Mouse (Mus musculus): Measurements from ENCODE around the gene Neurl2. TPM values are rescaled to one million over a fixed set of nuclear protein-coding genes. Genes with fewer than 3 reads are reported as not detected.
A peak's percentile ranks its signal among the peaks of the same experiment; 100 is the strongest.

The Neurl2 gene
- total RNA-seq, 2 experiments from 2014 or later, result 44.8 to 49.4 TPM

GRCm38 (mm10) chr2:164793236-164793635 lies 40.0 kb downstream of the Neurl2 start:
- peak; percentile 52 for DNase-seq
- intact Hi-C loops (cut with DNase I; ENCODE audit: low total_unique reads), result no loop called here

- intact Hi-C loops (cut with DNase I; ENCODE audit: low total_unique reads), result no loop called here
- DNase-seq, result no peak
These were observed 40.7 kb downstream of the Neurl2 start for GRCm38 (mm10) chr2:164792400-164793190.

GRCm38 (mm10) chr2:164791841-164792261 lies 41.4 kb downstream of the Neurl2 start:
- intact Hi-C loops (cut with DNase I; ENCODE audit: low total_unique reads), result no loop called here
- no peak for DNase-seq

- intact Hi-C loops (cut with DNase I; ENCODE audit: low total_unique reads), result no loop called here
- no peak for DNase-seq
These were observed 42.8 kb downstream of the Neurl2 start for GRCm38 (mm10) chr2:164790451-164790850.

GRCm38 (mm10) chr2:164788411-164788810 lies 44.8 kb downstream of the Neurl2 start:
- DNase-seq, result no peak
- intact Hi-C loops (cut with DNase I; ENCODE audit: low total_unique reads), result no loop called here

- DNase-seq, result no peak
- intact Hi-C loops (cut with DNase I; ENCODE audit: low total_unique reads), result no loop called here
These were observed 45.5 kb downstream of the Neurl2 start for GRCm38 (mm10) chr2:164787779-164788178.

- no peak for DNase-seq
- intact Hi-C loops (cut with DNase I; ENCODE audit: low total_unique reads), result no loop called here
These were observed 46.2 kb downstream of the Neurl2 start for GRCm38 (mm10) chr2:164787032-164787431.

- no peak for DNase-seq
- intact Hi-C loops (cut with DNase I; ENCODE audit: low total_unique reads), result no loop called here
These were observed 46.8 kb downstream of the Neurl2 start for GRCm38 (mm10) chr2:164786388-164786885.

- intact Hi-C loops (cut with DNase I; ENCODE audit: low total_unique reads), result no loop called here
- peak; percentile 92 for DNase-seq
These were observed 47.5 kb downstream of the Neurl2 start, which contains the start of gene Snx21 for GRCm38 (mm10) chr2:164785481-164786387. Snx21 (plus strand) TSS chr2:164785823.

- no peak for DNase-seq
- intact Hi-C loops (cut with DNase I; ENCODE audit: low total_unique reads), result no loop called here
These were observed 48.3 kb downstream of the Neurl2 start for GRCm38 (mm10) chr2:164784869-164785420.

GRCm38 (mm10) chr2:164783926-164784581 lies 49.2 kb downstream of the Neurl2 start:
- intact Hi-C loops (cut with DNase I; ENCODE audit: low total_unique reads), result no loop called here
- DNase-seq, result no peak

- DNase-seq, result peak; percentile 69
- intact Hi-C loops (cut with DNase I; ENCODE audit: low total_unique reads), result no loop called here
These were observed 51.4 kb downstream of the Neurl2 start for GRCm38 (mm10) chr2:164781876-164782275.

Other genes with a start within 250 kb of the Neurl2 start
- not detected for gene Wfdc6a, start 248.0 kb downstream of the Neurl2 start, total RNA-seq (2021)
- gene Eppin, start 239.9 kb downstream of the Neurl2 start, total RNA-seq (2021), result not detected
- not detected for gene Wfdc6b, start 219.9 kb downstream of the Neurl2 start, total RNA-seq (2021)
- gene Wfdc8, start 219.8 kb downstream of the Neurl2 start, total RNA-seq (2021), result not detected
- not detected for gene Wfdc16, start 194.7 kb downstream of the Neurl2 start, total RNA-seq (2021)
- not detected for gene Wfdc10, start 177.4 kb downstream of the Neurl2 start, total RNA-seq (2021)
- gene Wfdc9, start 176.9 kb downstream of the Neurl2 start, total RNA-seq (2021), result not detected
- not detected for gene Wfdc11, start 159.4 kb downstream of the Neurl2 start, total RNA-seq (2021)
- not detected for gene Wfdc13, start 148.3 kb downstream of the Neurl2 start, total RNA-seq (2021)
- gene Spint4, start 135.0 kb downstream of the Neurl2 start, total RNA-seq (2021), result not detected
- gene Spint5, start 118.2 kb downstream of the Neurl2 start, total RNA-seq (2021), result not detected
- not detected for gene Wfdc3, start 87.5 kb downstream of the Neurl2 start, total RNA-seq (2021)
- 10 to 100 TPM; 23.4 to 26.6 TPM for gene Dnttip1, start 87.5 kb downstream of the Neurl2 start, total RNA-seq (2021)
- gene Ube2c, start 63.6 kb downstream of the Neurl2 start, total RNA-seq (2021), result 1 to 10 TPM; 6.9 to 8.1 TPM
- over 10,000 TPM; 14,912 to 15,737 TPM for gene Tnnc2, start 53.5 kb downstream of the Neurl2 start, total RNA-seq (2021)
- gene Snx21, start 47.6 kb downstream of the Neurl2 start, total RNA-seq (2021), result 10 to 100 TPM; 18.0 to 18.7 TPM
- 1 to 10 TPM; 9.0 to 9.7 TPM for gene Acot8, start 28.6 kb downstream of the Neurl2 start, total RNA-seq (2021)
- gene Zswim3, start 28.4 kb downstream of the Neurl2 start, total RNA-seq (2021), result 1 to 10 TPM; 1.1 to 1.2 TPM
- 1 to 10 TPM; 3.3 to 4.6 TPM for gene Zswim1, start 10.8 kb downstream of the Neurl2 start, total RNA-seq (2021)
- gene Spata25, start 4.9 kb downstream of the Neurl2 start, total RNA-seq (2021), result under 1 TPM in 1 of 2 experiments, not detected in 1; 0.49 TPM
- gene Ctsa, start 583 bp downstream of the Neurl2 start, total RNA-seq (2021), result 10 to 100 TPM; 51.4 to 55.2 TPM
- gene Pltp, start 24.3 kb upstream of the Neurl2 start, total RNA-seq (2021), result 10 to 100 TPM; 19.9 to 22.8 TPM
- gene Pcif1, start 45.8 kb upstream of the Neurl2 start, total RNA-seq (2021), result 10 to 100 TPM; 22.2 to 26.6 TPM
- gene Zfp335, start 78.3 kb upstream of the Neurl2 start, total RNA-seq (2021), result 1 to 10 TPM; 8.4 TPM
- 1 to 10 TPM in 1 of 2 experiments, under 1 TPM in 1; 0.95 to 1.2 TPM for gene Mmp9, start 107.3 kb upstream of the Neurl2 start, total RNA-seq (2021)
- 1 to 10 TPM in 1 of 2 experiments, under 1 TPM in 1; 0.55 to 1.0 TPM for gene Slc12a5, start 127.3 kb upstream of the Neurl2 start, total RNA-seq (2021)
- gene Ncoa5, start 201.4 kb upstream of the Neurl2 start, total RNA-seq (2021), result 10 to 100 TPM; 12.3 TPM
- 1 to 10 TPM; 1.1 to 1.2 TPM for gene Cd40, start 222.2 kb upstream of the Neurl2 start, total RNA-seq (2021)

All from gastrocnemius, postnatal 14 days (tissue).